Mouse (Mus musculus) ES-Bruce4 (cell line): ENCODE measurements around the gene 4931428F04Rik. TPM values are rescaled to one million over a fixed set of nuclear protein-coding genes. Genes with fewer than 3 reads are reported as not detected.

Experiments
- H3K27ac ChIP-seq: 2 replicates; pipeline ENCODE4 v1.5.1; 2012; ENCODE audit warnings: low read length, inconsistent platforms; ENCODE audit not compliant: insufficient read depth
- H3K27me3 ChIP-seq: 2 replicates; pipeline ENCODE4 v1.6.1; 2012; ENCODE audit warnings: mild to moderate bottlenecking, low read length, inconsistent platforms; ENCODE audit not compliant: control insufficient read depth, poor library complexity, insufficient read depth, severe bottlenecking
- H3K36me3 ChIP-seq: 2 replicates; pipeline ENCODE4 v1.6.1; 2012; ENCODE audit warnings: inconsistent platforms, mild to moderate bottlenecking, low read length, moderate library complexity; ENCODE audit not compliant: control insufficient read depth, poor library complexity, insufficient read depth, severe bottlenecking
- H3K4me1 ChIP-seq: one replicate; pipeline ENCODE4 v1.8.1; 2011; ENCODE audit warnings: low read length; ENCODE audit not compliant: control insufficient read depth, insufficient read depth
- H3K4me3 ChIP-seq: 2 replicates; pipeline ENCODE4 v1.5.1; 2011; ENCODE audit warnings: low read depth, mild to moderate bottlenecking, low read length
- H3K9ac ChIP-seq: 2 replicates; pipeline ENCODE4 v1.6.1; 2012; ENCODE audit warnings: low read depth, mild to moderate bottlenecking, inconsistent platforms; ENCODE audit not compliant: poor library complexity, severe bottlenecking
- H3K9me3 ChIP-seq: replicated peaks from 2 replicates; pipeline ENCODE4 v1.6.1; 2012; ENCODE audit warnings: mild to moderate bottlenecking, low read length, inconsistent platforms; ENCODE audit not compliant: control insufficient read depth, poor library complexity, insufficient read depth, severe bottlenecking
- CTCF ChIP-seq: IDR thresholded peaks from one replicate; pipeline ENCODE4 v1.8.1; 2011; ENCODE audit warnings: low read depth, low read length
- EP300 ChIP-seq: IDR thresholded peaks from 2 replicates; pipeline ENCODE4 v1.6.1; 2011; ENCODE audit warnings: low read depth, low read length; ENCODE audit not compliant: insufficient read depth
- POLR2A ChIP-seq: IDR thresholded peaks from one replicate; pipeline ENCODE4 v1.8.1; 2011; ENCODE audit warnings: low read length; ENCODE audit not compliant: insufficient read depth
- polyA plus RNA-seq: library from polyadenylated mRNA; stranded (reverse); fragments of >200 nt; gene quantifications from 2 replicates; pipeline ENCODE4 v1.2.4, GENCODE M21; 2011; ENCODE audit warnings: low read depth; ENCODE audit not compliant: missing spikeins, insufficient read depth, insufficient read length

4931428F04Rik gene
- polyA plus RNA-seq, 1 experiment: 9.4 TPM

DNA sequence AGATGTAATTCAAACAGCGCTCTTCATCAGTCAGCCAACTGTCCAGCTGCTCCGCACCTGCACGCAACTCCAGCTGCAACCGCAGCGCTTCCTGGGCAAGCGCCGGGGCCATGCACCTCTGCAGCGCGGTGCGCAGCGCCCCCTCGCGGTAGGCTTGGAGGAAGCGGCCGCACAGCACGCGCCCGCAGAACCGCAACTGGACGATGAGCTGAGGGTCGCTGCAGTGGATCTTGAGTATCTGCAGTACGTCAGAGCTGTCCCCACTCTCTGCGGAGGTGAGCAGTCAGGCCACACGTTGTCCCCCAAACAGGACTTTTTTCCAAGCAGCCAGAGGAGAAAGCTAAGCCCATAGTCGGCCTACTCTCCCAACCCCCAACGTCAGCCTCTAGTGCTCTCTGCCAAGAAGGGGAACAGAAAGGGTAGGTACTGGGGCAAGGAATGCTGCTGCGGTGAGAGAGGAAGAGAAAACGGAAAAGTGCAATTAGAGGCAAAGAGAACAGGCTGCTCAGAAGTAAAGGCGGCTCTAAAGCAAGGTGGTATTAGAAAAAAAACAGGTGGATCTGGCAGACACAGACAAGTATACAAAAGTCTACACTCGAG is 29.8 kb downstream of the 4931428F04Rik start:
- H3K27me3 ChIP-seq: no peaks in the 10 kb centered on the region
- H3K4me1 ChIP-seq: no peaks in the 10 kb centered on the region
- H3K9me3 ChIP-seq: no peaks in the 10 kb centered on the region
- H3K9ac ChIP-seq: peak overlapping the region; percentile 32
- H3K4me3 ChIP-seq: peak overlapping the region; percentile 65
- TF ChIP-seq CTCF (peak; percentile 96), POLR2A (no peak), EP300 (0 out of 2 replicates have a peak, but pooled peaks have one; percentile 51)
- no peak overlapping the region for H3K27ac ChIP-seq
- H3K36me3 ChIP-seq: no peaks in the 10 kb centered on the region

DNA sequence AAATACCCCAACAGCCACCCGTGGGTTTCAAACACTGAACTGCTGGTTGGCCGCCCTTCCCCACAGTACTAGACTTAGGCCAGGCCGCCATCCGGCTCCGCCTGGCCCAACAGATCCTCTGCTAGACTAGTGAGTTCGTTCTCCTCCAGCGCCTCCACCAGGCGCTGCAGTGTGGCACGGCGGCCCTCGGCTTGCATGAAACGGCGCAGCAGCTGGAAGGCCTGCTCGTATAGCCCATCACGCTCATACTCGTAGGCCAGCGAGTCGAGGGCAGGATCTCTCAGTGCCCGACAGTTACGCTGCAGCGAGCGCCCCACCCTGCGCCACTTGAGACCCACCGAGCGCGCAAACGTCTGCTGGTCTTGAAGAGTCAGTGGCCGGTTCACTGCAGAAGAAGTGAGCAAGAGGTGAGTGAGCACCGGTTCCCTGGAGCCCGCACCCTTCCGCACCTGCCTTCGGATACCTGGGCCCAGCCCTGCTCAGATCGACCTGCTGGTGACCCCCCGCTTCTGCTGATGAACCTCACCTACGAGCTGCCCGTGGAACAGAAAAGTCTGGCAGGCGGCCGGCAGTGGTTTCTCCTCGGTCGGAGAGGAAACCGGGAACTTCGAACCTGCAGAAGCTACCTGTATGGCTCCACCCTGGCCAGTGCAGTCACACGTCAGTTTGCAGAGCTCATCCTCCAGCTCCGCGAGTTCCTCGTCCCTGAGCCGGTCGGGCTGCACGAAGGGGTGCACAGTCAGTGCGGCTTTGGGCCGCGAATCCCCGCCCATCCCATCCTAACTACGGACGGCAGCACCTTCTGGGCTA is 30.5 kb downstream of the 4931428F04Rik start:
- peak overlapping the region; percentile 32 for H3K9ac ChIP-seq
- peak overlapping the region; percentile 65 for H3K4me3 ChIP-seq
- no peaks in the 10 kb centered on the region for H3K4me1 ChIP-seq
- no peak overlapping the region for H3K27ac ChIP-seq
- H3K36me3 ChIP-seq: no peaks in the 10 kb centered on the region
- H3K9me3 ChIP-seq: no peaks in the 10 kb centered on the region
- no peak; the same call in 1 of the 2 replicates for TF ChIP-seq EP300
- no peak for TF ChIP-seq POLR2A
- peak; percentile 33 for TF ChIP-seq CTCF
- H3K27me3 ChIP-seq: no peaks in the 10 kb centered on the region

DNA sequence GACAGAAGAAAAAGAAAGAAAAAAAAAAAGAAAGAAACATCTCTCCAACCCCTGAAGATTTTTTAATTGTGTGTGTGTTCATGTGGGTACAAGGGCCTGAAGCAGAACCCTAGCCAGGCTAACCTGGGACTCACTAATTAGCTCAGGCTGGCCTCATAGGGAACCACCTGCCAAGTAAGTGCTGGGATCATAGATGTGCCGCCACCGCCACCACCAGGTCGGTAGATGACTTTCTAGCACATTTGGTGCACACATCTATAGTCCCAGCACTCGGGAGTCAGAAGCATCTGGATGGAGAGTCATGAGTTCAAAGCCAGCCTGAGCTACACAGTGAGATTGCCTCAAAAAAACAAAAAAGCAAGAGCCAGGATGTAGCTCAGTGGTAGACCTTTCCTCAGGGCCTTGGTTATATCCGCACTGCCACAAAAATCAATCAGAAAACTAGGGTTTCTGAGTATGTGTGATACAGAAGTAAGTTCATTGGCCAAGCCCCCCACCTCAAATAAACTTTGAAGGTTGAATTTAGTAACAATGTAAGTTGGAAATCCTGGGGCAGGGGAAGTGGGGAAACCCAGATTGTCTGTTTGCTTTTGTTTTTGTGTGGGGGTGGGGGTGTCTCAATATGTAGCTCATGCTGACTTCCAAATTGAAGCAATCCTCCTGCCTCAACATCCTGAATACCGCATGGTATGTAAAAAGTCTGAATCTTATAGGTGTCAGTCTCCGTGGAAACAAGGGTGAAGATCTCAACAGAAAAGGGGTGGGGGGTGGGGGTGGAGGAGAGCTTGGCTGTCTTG is 32.1 kb downstream of the 4931428F04Rik start:
- H3K9ac ChIP-seq: no peak overlapping the region
- no peaks in the 10 kb centered on the region for H3K9me3 ChIP-seq
- H3K4me1 ChIP-seq: no peaks in the 10 kb centered on the region
- no peaks in the 10 kb centered on the region for H3K27me3 ChIP-seq
- no peak overlapping the region for H3K27ac ChIP-seq
- TF ChIP-seq POLR2A (no peak), EP300 (no peak), CTCF (peak; percentile 46)
- H3K36me3 ChIP-seq: peaks cover 4% of the 10 kb centered on the region; the same call in 1 of the 2 replicates
- no peak overlapping the region for H3K4me3 ChIP-seq

DNA sequence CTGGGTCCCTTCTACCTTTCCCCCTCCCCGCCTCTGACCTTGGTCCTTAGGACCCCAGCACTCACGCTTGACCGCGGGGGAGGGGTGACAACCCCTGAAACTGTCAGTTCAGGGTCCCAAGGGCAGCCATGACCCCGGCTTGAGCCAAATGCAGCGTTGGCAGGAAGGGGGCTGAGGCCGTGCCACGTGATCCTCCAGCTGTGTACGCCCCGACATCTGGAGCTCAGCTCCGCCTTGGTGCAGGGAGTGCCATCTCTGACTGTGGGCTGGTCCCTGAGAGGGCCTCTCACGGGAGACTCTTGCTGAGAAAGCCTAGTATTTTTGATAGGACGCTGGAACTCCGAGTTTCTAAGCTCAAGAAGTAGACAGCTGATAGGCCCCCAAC is 34.7 kb downstream of the 4931428F04Rik start, which contains the start of gene B3gnt9:
TSS of gene B3gnt9 (minus strand) at position 188 of the 385 bp plus-strand sequence.
- no peaks in the 10 kb centered on the region for H3K9me3 ChIP-seq
- no peak within 1 kb of the TSS for H3K27ac ChIP-seq
- H3K27me3 ChIP-seq: no peaks in the 10 kb centered on the region
- peak within 1 kb of the TSS; percentile 59 for H3K9ac ChIP-seq
- H3K36me3 ChIP-seq: peaks cover 23% of the 10 kb centered on the region
- H3K4me3 ChIP-seq: peak within 1 kb of the TSS; percentile 56
- TF ChIP-seq POLR2A: no peak
- TF ChIP-seq EP300: no peak
- TF ChIP-seq CTCF: no peak
- H3K4me1 ChIP-seq: no peaks in the 10 kb centered on the region

DNA sequence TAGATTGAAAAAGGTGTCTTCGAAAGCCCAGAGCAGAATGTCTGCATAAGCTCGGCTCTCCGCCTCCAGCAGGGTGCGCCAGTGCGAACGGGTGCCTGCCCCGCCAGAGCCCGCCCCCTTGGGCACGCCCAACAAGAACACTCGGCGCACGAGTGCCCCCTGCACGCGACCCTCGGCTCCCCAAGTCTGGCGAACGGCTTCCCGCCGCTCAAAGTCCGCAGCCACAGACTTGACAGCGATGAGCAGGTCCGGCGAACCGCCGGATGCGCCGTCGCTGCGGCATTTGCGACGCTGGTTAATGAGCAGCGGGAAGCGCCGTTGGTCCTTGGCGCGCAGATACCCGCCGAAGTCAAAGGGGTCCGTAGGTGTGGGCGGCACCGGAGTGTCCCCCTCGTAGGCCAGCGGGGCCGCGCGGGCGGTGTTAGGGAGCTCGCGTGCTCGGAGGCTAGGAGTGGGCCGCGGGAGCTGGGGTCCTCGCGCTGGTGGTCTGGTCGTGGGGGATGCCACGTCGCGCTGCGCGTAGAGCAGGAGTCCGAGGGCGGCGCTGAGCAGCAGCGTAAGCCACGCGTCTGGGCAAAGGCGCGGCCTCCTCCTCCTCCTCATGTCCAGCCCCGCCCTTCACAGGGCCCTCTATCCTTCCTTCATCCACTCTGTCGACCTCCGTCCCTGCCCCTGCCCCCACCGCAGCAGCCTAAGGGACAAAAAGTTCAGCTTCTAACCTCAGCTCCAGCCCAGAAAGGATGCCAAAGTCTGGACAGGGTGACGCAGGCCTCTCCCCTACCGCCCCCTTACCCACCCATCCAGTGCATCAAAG is 35.3 kb downstream of the 4931428F04Rik start:
- Histone ChIP-seq H3K4me1 (no peaks in the 10 kb centered on the region), H3K9ac (peak overlapping the region; percentile 59), H3K27me3 (no peaks in the 10 kb centered on the region), H3K27ac (no peak overlapping the region), H3K36me3 (peaks cover 27% of the 10 kb centered on the region), H3K4me3 (peak overlapping the region; percentile 56), H3K9me3 (no peaks in the 10 kb centered on the region)
- peak; percentile 90 for TF ChIP-seq CTCF
- no peak for TF ChIP-seq POLR2A
- 0 out of 2 replicates have a peak, but pooled peaks have one; percentile 25 for TF ChIP-seq EP300
